Mouse (Mus musculus) bone marrow, adult 2 months (tissue): ENCODE data around the gene Adamts20.

Experiments
- CTCF ChIP-seq: fragments of 200-500 bp; IDR thresholded peaks from 2 replicates; pipeline ENCODE4 v1.5.1; 2011; ENCODE audit warnings: low read length, control low read depth; ENCODE audit not compliant: control insufficient read depth, insufficient read depth
- POLR2A ChIP-seq: fragments of 200-500 bp; IDR thresholded peaks from 2 replicates; pipeline ENCODE4 v1.6.1; 2011; ENCODE audit warnings: low read depth, mild to moderate bottlenecking, control low read depth, low read length, borderline replicate concordance; ENCODE audit not compliant: control insufficient read depth

GRCm38 (mm10) chr15:94417216-94418155, 47.7 kb downstream of the Adamts20 start:
- TF ChIP-seq CTCF (no peak), POLR2A (no peak)
